Mouse (Mus musculus) small intestine, adult 2 months (tissue): Measurements from ENCODE around the gene Washc3. TPM values are rescaled to one million over a fixed set of nuclear protein-coding genes. Genes with fewer than 3 reads are reported as not detected.

Experiments
- H3K27ac ChIP-seq: fragments of 200-500 bp; 2 replicates; pipeline ENCODE4 v1.5.1; 2012; ENCODE audit warnings: low read depth, low read length, control low read depth, inconsistent platforms; ENCODE audit not compliant: insufficient read depth
- H3K27me3 ChIP-seq: fragments of 200-500 bp; 2 replicates; pipeline ENCODE4 v1.6.1; 2012; ENCODE audit warnings: mild to moderate bottlenecking, moderate library complexity, low read length, inconsistent platforms; ENCODE audit not compliant: control insufficient read depth, insufficient read depth
- H3K36me3 ChIP-seq: fragments of 200-500 bp; 2 replicates; pipeline ENCODE4 v1.6.1; 2012; ENCODE audit warnings: mild to moderate bottlenecking, low read length, control low read depth, inconsistent platforms; ENCODE audit not compliant: control insufficient read depth, insufficient read depth
- H3K4me1 ChIP-seq: fragments of 200-500 bp; 2 replicates; pipeline ENCODE4 v1.6.1; 2012; ENCODE audit warnings: low read length, inconsistent platforms, mixed read lengths; ENCODE audit not compliant: control insufficient read depth, insufficient read depth, insufficient read length
- H3K4me3 ChIP-seq: fragments of 200-500 bp; 2 replicates; pipeline ENCODE4 v1.5.1; 2012; ENCODE audit warnings: low read depth, mild to moderate bottlenecking, control low read depth, inconsistent platforms, low read length, moderate library complexity
- CTCF ChIP-seq: fragments of 200-500 bp; IDR thresholded peaks from 2 replicates; pipeline ENCODE4 v1.5.1; 2012; ENCODE audit warnings: low read depth, mild to moderate bottlenecking, control low read depth, inconsistent platforms, low read length, moderate library complexity, mixed read lengths; ENCODE audit not compliant: insufficient replicate concordance, insufficient read length; ENCODE audit errors: extremely low read depth
- POLR2A ChIP-seq: fragments of 200-500 bp; IDR thresholded peaks from 2 replicates; pipeline ENCODE4 v1.6.1; 2012; ENCODE audit warnings: low read depth, mild to moderate bottlenecking, control low read depth, inconsistent platforms, low read length, moderate library complexity
- WGBS: fragments of 180-500 bp; shearing (Covaris S2); methylation state at CpG from one replicate; pipeline ENCODE4 v1.1.7; 2018; 5-methylcytosine and 5-hydroxymethylcytosine counted together
- polyA plus RNA-seq: library from polyadenylated mRNA; depleted of rRNA; stranded (reverse); fragments of >200 nt; gene quantifications from 2 replicates; pipeline ENCODE4 v1.2.3, GENCODE M21; 2012

Gene Washc3
- polyA plus RNA-seq, 1 experiment: 9.4 TPM

DNA sequence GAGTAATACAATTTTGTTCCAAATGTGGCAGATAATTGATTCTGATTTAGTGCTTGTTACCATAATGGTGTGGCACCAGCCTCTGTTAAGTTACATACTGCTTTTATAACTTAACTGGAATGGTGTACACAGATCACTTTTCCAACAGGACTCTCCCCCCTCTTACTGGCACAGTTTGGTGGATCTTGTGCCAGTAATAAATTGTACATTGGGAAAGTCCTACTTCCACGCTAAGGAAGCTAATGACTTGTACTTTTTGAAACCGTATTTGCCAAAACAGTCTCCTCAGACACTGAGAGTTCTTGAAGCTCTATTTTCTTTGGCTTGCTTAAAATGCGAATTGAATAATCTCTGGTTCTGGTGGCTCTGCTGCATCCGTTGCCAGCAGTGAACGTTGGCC lies 24.5 kb downstream of the Washc3 start:
- Histone ChIP-seq H3K4me1 (no peaks in the 10 kb centered on the region), H3K36me3 (peaks cover 30% of the 10 kb centered on the region), H3K27me3 (no peaks in the 10 kb centered on the region), H3K27ac (no peak overlapping the region), H3K4me3 (no peak overlapping the region)
- 84% methylated on average over 5 of the region's 5 CpGs for WGBS
- TF ChIP-seq CTCF (no peak), POLR2A (no peak)

DNA sequence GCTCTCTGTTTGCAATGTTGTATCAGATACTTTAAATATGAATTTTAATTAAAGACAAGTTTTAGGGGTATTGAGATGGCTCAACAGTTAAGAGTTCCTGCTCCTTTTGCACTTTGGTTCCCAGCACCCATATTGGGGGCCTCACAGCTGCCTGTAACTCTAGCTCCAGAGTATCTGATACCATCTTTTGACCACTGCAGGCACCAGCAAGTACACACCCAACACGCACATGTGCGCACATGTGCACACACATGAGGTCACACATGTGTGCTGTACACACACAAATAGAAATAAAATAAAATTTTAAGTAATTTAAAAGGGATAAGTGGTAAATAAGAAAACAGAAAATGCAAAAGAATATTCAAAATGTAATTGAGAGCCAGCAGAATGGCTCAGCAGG lies 27.1 kb downstream of the Washc3 start:
- no peak overlapping the region for H3K4me3 ChIP-seq
- WGBS: 94% methylated on average over 2 of the region's 2 CpGs
- TF ChIP-seq POLR2A: no peak
- no peak for TF ChIP-seq CTCF

DNA sequence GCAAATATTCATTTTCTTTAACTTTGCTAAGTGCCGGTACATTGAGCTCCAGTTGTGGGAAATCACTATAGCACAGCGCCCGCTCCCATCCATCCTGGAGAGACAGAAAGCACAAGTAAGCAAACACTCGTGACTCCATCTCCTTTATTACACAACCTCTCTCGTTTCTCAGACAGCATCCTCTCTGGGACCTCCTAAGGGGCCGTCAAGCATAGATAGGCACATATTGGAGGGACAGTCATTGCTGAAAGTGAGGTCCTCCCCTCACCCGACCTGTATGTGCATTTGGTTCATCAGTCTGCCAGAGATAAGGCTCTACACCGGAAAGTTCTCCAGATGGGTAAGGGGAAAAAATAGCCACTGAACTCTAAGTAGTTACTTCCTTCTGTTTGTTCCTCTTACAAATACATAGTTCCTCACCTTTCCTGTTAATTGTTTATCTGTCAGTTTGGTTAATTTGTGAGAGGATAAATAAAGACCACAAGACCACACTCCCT lies 27.7 kb downstream of the Washc3 start:
- Histone ChIP-seq H3K4me3 (no peak overlapping the region), H3K27me3 (no peaks in the 10 kb centered on the region), H3K36me3 (peaks cover 19% of the 10 kb centered on the region), H3K4me1 (no peaks in the 10 kb centered on the region), H3K27ac (no peak overlapping the region)
- no peak for TF ChIP-seq CTCF
- no peak for TF ChIP-seq POLR2A
- 82% methylated on average over 8 of the region's 8 CpGs for WGBS

More for the DNA sequence above, 27.1 kb downstream of the Washc3 start:
- Histone ChIP-seq H3K27ac (no peak overlapping the region), H3K27me3 (no peaks in the 10 kb centered on the region), H3K4me1 (no peaks in the 10 kb centered on the region), H3K36me3 (peaks cover 17% of the 10 kb centered on the region)

DNA sequence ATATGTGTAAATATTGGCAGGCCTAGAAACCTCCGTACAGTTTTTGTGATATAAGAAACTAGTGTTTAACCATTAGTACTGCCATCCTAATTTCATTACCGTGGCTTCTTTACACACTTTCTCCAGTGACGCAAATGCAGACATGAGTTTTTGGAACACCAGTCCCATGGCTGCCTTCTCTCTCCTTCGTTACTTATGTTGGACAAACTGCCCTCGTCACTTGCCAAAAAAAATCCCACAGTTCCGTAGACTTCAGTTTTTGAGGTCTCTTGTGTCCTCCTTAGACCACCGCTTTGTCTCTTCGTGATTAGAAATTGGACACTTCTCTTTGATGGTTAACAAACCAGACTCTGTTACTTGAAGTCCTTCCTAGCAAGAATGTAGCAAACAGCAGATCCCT lies 30.8 kb downstream of the Washc3 start:
- no peak overlapping the region for H3K27ac ChIP-seq
- H3K36me3 ChIP-seq: peaks cover 16% of the 10 kb centered on the region
- 89% methylated on average over 8 of the region's 8 CpGs for WGBS
- no peak overlapping the region for H3K4me3 ChIP-seq
- no peaks in the 10 kb centered on the region for H3K27me3 ChIP-seq
- no peaks in the 10 kb centered on the region for H3K4me1 ChIP-seq
- no peak for TF ChIP-seq CTCF
- TF ChIP-seq POLR2A: no peak

DNA sequence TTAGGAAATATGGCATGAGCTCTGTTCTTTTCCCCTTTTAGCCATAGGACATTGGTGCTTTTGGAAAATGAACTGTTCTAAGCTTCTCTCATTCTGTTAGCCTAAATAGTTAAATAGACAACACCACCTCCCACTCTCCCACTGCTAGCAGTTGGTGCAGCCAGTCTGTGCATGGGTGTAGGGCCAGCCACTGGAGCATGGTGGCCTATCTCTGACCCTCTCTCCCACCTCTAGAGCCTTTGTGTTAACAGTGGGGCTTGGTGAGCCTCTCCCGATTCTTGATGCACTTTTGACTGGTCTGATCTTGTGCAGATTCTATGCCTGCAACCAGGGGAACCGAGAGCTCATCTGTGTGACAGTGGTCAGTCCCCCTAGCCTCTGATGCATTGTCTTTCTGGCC lies 31.9 kb downstream of the Washc3 start:
- WGBS: 97% methylated on average over 2 of the region's 2 CpGs
- Histone ChIP-seq H3K27ac (no peak overlapping the region), H3K36me3 (peaks cover 20% of the 10 kb centered on the region), H3K4me3 (no peak overlapping the region), H3K27me3 (no peaks in the 10 kb centered on the region), H3K4me1 (no peaks in the 10 kb centered on the region)
- TF ChIP-seq CTCF: no peak
- no peak for TF ChIP-seq POLR2A

DNA sequence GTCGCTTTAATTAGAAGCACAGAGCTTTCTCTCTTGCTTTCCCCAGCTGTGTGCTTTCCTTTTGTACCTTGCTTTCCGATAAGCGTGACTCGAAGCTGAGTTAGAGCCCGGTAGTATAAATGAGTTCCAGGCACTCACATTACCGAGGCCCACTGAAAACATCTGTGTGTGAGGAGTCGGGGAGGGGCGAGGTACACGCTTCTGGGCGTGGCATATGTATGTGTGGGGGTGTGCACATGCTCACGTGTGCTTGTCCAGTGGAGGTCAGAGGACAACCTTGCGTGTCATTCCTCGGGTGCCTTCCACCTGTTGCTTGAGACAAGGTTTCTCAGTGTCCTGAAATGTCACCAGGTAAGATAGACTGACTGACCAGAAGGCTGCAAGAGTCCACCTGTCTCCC lies 43.8 kb downstream of the Washc3 start:
- 78% methylated on average over 13 of the region's 13 CpGs for WGBS

DNA sequence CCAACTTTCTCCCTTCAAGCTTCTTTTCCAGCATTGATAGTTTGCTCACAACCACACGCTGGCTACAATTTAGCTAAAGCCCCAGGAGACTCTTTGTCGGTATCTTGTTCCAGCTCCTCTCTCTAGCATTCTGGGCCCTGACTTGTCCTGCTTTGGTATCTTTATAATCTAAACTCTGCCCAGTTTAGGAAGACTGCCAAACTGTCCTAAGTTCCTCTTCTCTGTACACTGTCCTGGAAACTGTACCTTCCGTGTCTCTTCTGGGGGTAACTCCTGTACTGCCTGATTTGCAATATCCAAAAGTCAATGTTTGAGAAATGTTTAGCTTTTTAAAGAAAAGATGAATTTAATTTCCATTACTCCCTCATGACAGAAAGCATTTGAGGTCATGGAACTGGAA lies 49.4 kb downstream of the Washc3 start:
- no peaks in the 10 kb centered on the region; the same call in 1 of the 2 replicates for H3K36me3 ChIP-seq
- H3K4me3 ChIP-seq: no peak overlapping the region
- TF ChIP-seq POLR2A (no peak), CTCF (no peak)
- no peaks in the 10 kb centered on the region for H3K27me3 ChIP-seq
- 40% methylated on average over 3 of the region's 3 CpGs for WGBS
- H3K4me1 ChIP-seq: no peaks in the 10 kb centered on the region
- no peak overlapping the region for H3K27ac ChIP-seq

More for the DNA sequence above, 43.8 kb downstream of the Washc3 start:
- Histone ChIP-seq H3K27me3 (no peaks in the 10 kb centered on the region), H3K36me3 (peaks cover 4% of the 10 kb centered on the region), H3K4me1 (no peaks in the 10 kb centered on the region), H3K4me3 (no peak overlapping the region), H3K27ac (no peak overlapping the region)
- TF ChIP-seq CTCF (no peak), POLR2A (no peak)
